Comparison of ENCODE assay signal across 25 mouse cellular contexts in genomic region chr17:85561006-85561405, GRCm38 (mm10). TPM values are rescaled to one million over a fixed set of nuclear protein-coding genes. Genes with fewer than 3 reads are reported as not detected.
"Had no signal": no experiment of that assay in that cellular context is flagged by ENCODE, and none has a peak within 500 bp of the region (broad histone marks: within the 10 kb centered on the region; RNA-seq: fewer than 3 reads in every experiment).

No protein-coding gene starts in this region.

- ATAC-seq: inflammation-experienced regulatory T-cells, adult 6 months had no signal

- DNase-seq: kidney, adult 18-20 months; kidney, adult 9 months; kidney, postnatal 14 days; kidney, postnatal 4 days; left cerebral cortex, postnatal 4 days; lung, adult 18-20 months; lung, postnatal 10 days; lung, postnatal 36 days; midbrain, embryonic 14.5 days; right cerebral cortex, adult 18-20 months; right cerebral cortex, postnatal 14 days; right cerebral cortex, postnatal 4 days; thymus, adult 18-20 months; thymus, postnatal 36 days had no signal

- H3K36me3 ChIP-seq: lung, embryonic 15.5 days; neural tube, embryonic 12.5 days; neural tube, embryonic 15.5 days had no signal

- H3K4me1 ChIP-seq: lung, embryonic 15.5 days; megakaryocyte, embryonic 14.5 days; neural tube, embryonic 12.5 days had no signal

- H3K4me3 ChIP-seq: lung, embryonic 15.5 days; megakaryocyte, embryonic 14.5 days; neural tube, embryonic 12.5 days; neural tube, embryonic 15.5 days had no signal

- H3K9me3 ChIP-seq: lung, embryonic 15.5 days; neural tube, embryonic 12.5 days had no signal

- H3K9ac ChIP-seq: liver, embryonic 14.5 days; lung, embryonic 15.5 days; neural tube, embryonic 12.5 days; neural tube, embryonic 15.5 days had no signal

- H3K27me3 ChIP-seq: megakaryocyte, embryonic 14.5 days; neural tube, embryonic 12.5 days had no signal

- H3K27ac ChIP-seq: liver, embryonic 14.5 days; lung, embryonic 15.5 days; neural tube, embryonic 12.5 days; neural tube, embryonic 15.5 days; stomach, postnatal 0 days had no signal

- H3K4me2 ChIP-seq: lung, embryonic 15.5 days; midbrain, embryonic 11.5 days; neural tube, embryonic 12.5 days; neural tube, embryonic 15.5 days had no signal

RNA-seq across cellular contexts. Expression of gene Six3, which starts 52.4 kb away (rescaled TPM):
- total RNA-seq: liver, adult 2 months had no signal
- polyA plus RNA-seq: kidney, embryonic 16.5 days; liver, adult 2 months; lung, embryonic 15.5 days; neural tube, embryonic 12.5 days; neural tube, embryonic 15.5 days; stomach, embryonic 14.5 days; stomach, postnatal 0 days had no signal
